Mouse (Mus musculus) retina, postnatal 1 day (tissue): ENCODE data around the gene Ildr1.

Experiments used
- DNase-seq: peaks from one replicate; pipeline ENCODE4 v3.0.0-alpha.2; 2012

Gene Ildr1

GRCm38 (mm10) chr16:36775658-36776057 is 81.9 kb downstream of the Ildr1 start:
- DNase-seq = peak; percentile 11
